Mouse (Mus musculus): ENCODE measurements around the gene Adarb2.

DNA sequence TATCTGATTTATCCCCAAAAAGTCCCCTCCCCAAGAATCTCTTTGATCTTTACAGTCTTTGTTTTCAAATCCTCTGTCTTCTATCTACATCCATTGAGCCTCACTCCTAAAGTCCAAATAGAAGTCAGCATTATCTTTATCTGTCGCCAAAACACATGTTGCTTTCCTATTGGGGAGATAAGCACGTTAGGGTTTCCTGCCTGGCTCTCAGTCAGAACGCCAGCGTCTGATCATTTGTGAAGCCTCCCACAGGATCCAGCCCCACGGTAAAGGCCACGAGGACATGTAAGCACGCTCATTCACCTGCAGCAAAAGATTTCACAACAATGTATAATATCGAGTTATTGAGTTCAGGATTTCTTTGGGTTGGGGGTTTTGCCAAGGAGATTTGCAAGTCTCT is 558.3 kb downstream of the Adarb2 start:
- TF ChIP-seq CTCF (conservative IDR thresholded peaks at IDR 0.05 in 1 of 2, IDR thresholded peaks at IDR 0.05 in 1 of 2; ENCODE audit: low read depth in 2 of 2, low read length in 2 of 2) = no peak
- no peak for TF ChIP-seq HCFC1 (IDR thresholded peaks at IDR 0.05; ENCODE audit: low read depth, low read length)
- TF ChIP-seq ELF1 (IDR thresholded peaks at IDR 0.05; ENCODE audit: low read depth, low read length) = no peak
- TF ChIP-seq POLR2A (IDR thresholded peaks at IDR 0.05; ENCODE audit: low read depth, low read length) = no peak
- no peak for TF ChIP-seq MAZ (IDR thresholded peaks at IDR 0.05; ENCODE audit: low read depth, low read length)
- no peak for TF ChIP-seq MAFK (IDR thresholded peaks at IDR 0.05; ENCODE audit: insufficient replicate concordance, low read length)
- TF ChIP-seq MAX (IDR thresholded peaks at IDR 0.05; ENCODE audit: low read length) = no peak
- TF ChIP-seq KAT2A (IDR thresholded peaks at IDR 0.05; ENCODE audit: insufficient replicate concordance, low read length) = no peak
- TF ChIP-seq EP300 (IDR thresholded peaks at IDR 0.05; ENCODE audit: low read length) = no peak
